ENCODE assay signal across 9 mouse cellular contexts in the genomic region with DNA sequence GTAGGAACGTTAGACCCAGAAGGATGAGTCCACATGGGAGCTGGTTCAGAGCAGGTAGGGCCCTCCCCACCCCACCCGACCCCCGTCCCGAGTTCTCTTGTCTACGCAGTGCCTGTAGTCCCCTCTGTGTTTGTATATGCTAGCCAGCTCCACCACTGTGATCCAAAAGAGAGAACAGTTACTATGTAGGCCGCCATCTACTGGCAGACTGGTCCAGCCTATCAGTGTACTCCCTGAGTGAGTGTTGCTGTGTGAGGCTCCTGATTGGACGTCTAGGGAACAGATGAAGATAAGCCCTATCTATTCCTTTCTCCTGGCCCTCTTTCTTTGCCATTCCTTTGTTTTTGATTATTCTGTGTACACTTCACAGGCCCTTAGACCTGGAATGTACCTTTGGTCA.
DNase-seq lines count a peak whose midpoint lies in the region; ATAC-seq and TF ChIP-seq lines count a peak whose summit lies in the region.
"Had no signal": no experiment of that assay in that cellular context is flagged by ENCODE, and none has a peak within 500 bp of the region (broad histone marks: within the 10 kb centered on the region; RNA-seq: fewer than 3 reads in every experiment).

No protein-coding gene starts in this region.

- H3K4me1 ChIP-seq in lung, embryonic 14.5 days (ENCODE audit: insufficient read depth) = no peaks in the 10 kb centered on the region
- H3K4me1 ChIP-seq in hindbrain, embryonic 12.5 days = no peaks in the 10 kb centered on the region; the same call in 1 of the 2 replicates

- intact Hi-C loops in heart, postnatal 10 days (cut with DNase I) = no loop called here

- H3K27me3 ChIP-seq in lung, embryonic 14.5 days (ENCODE audit: insufficient read depth, low read length) = 0 out of 2 replicates have a peak, but pooled peaks cover 4% of the 10 kb centered on the region
- H3K27me3 ChIP-seq in hindbrain, embryonic 12.5 days = peaks cover 8% of the 10 kb centered on the region; the same call in 1 of the 2 replicates

- peak; percentile 42 for TF ChIP-seq CTCF in lung, embryonic 14.5 days (IDR thresholded peaks at IDR 0.05; ENCODE audit: low read depth)

- no peaks in the 10 kb centered on the region for H3K9me3 ChIP-seq in lung, embryonic 14.5 days (ENCODE audit: low read depth, low read length)
- H3K9me3 ChIP-seq in hindbrain, embryonic 12.5 days (replicated peaks) = 0 out of 2 replicates have a peak, but pooled peaks cover 11% of the 10 kb centered on the region

- no peak overlapping the region for H3K4me2 ChIP-seq in lung, embryonic 14.5 days
- H3K4me2 ChIP-seq in hindbrain, embryonic 12.5 days (replicated peaks) = no peak overlapping the region

- peak; percentile 78 for ATAC-seq in lung, embryonic 14.5 days (ENCODE audit: insufficient read depth)
- no peak for ATAC-seq in hindbrain, embryonic 12.5 days (ENCODE audit: low FRiP score)

- peak; percentile 45 for DNase-seq in embryo, embryonic 10 days (ENCODE audit: low spot score)
- DNase-seq in embryo, embryonic 9.5 days (ENCODE audit: extremely low spot score) = no peak
- peak; percentile 63 for DNase-seq in CD4-positive helper T cell, adult 2 months (ENCODE audit: low read depth, low spot score)
- peak; percentile 45 for DNase-seq in heart, postnatal 10 days
- peak; percentile 68 for DNase-seq in lung, embryonic 14.5 days
- DNase-seq in thymus, postnatal 36 days = peak; percentile 27 to 40
- DNase-seq in urinary bladder, postnatal 25 days (ENCODE audit: low spot score) = no peak

- no peak overlapping the region for H3K27ac ChIP-seq in lung, embryonic 14.5 days (ENCODE audit: low read depth)
- H3K27ac ChIP-seq in hindbrain, embryonic 12.5 days = no peak overlapping the region

- H3K4me3 ChIP-seq in lung, embryonic 14.5 days (ENCODE audit: low read depth, low read length) = no peak overlapping the region
- no peak overlapping the region for H3K4me3 ChIP-seq in hindbrain, embryonic 12.5 days
- H3K4me3 ChIP-seq: myocyte had no signal

- 48% methylated on average over 7 of the region's 7 CpGs for WGBS in lung, embryonic 14.5 days
- 56% methylated on average over 7 of the region's 7 CpGs for WGBS in hindbrain, embryonic 12.5 days

- H3K9ac ChIP-seq in lung, embryonic 14.5 days = no peak overlapping the region
- H3K9ac ChIP-seq in hindbrain, embryonic 12.5 days = no peak overlapping the region

- H3K36me3 ChIP-seq in lung, embryonic 14.5 days (ENCODE audit: insufficient read depth) = no peaks in the 10 kb centered on the region
- no peaks in the 10 kb centered on the region for H3K36me3 ChIP-seq in hindbrain, embryonic 12.5 days

Comparison
In these comparisons a context has a peak if more than half of its experiments do, and no peak if none do; other contexts are left out.
1. DNase-seq: peak in embryo, embryonic 10 days (single experiment), CD4-positive helper T cell, adult 2 months (single experiment), heart, postnatal 10 days (2 of 2), lung, embryonic 14.5 days (single experiment) and thymus, postnatal 36 days (2 of 2); none in embryo, embryonic 9.5 days (single experiment) and urinary bladder, postnatal 25 days (single experiment).